Mouse (Mus musculus) kidney, embryonic 14.5 days (tissue): ENCODE data around the gene Epb41. TPM values are rescaled to one million over a fixed set of nuclear protein-coding genes. Genes with fewer than 3 reads are reported as not detected.
A peak's percentile ranks its signal among the peaks of the same experiment; 100 is the strongest.

Experiments used
- ATAC-seq: fragments of 200-750 bp; cut with Nextera tagmentation; 2 replicates; pipeline ENCODE4 v1.8.0; 2017; ENCODE audit warnings: moderate number of reproducible peaks, mild to moderate bottlenecking, moderate TSS enrichment, moderate library complexity; ENCODE audit not compliant: low FRiP score, low TSS enrichment
- H3K27ac ChIP-seq: fragments of 300-500 bp; sonication (generic); 2 replicates; pipeline ENCODE4 v1.5.1; 2014; ENCODE audit warnings: low read depth, mild to moderate bottlenecking, low read length, moderate library complexity, mixed read lengths
- H3K27me3 ChIP-seq: fragments of 300-500 bp; sonication (generic); 2 replicates; pipeline ENCODE4 v1.6.1; 2014; ENCODE audit warnings: mild to moderate bottlenecking, low read length; ENCODE audit not compliant: control insufficient read depth, insufficient read depth
- H3K36me3 ChIP-seq: fragments of 300-500 bp; sonication (generic); 2 replicates; pipeline ENCODE4 v1.6.1; 2014; ENCODE audit warnings: low read length, mixed read lengths; ENCODE audit not compliant: control insufficient read depth, insufficient read depth
- H3K4me1 ChIP-seq: fragments of 300-500 bp; sonication (generic); 2 replicates; pipeline ENCODE4 v1.6.1; 2014; ENCODE audit warnings: low read length, mixed read lengths; ENCODE audit not compliant: control insufficient read depth, insufficient read depth
- H3K4me2 ChIP-seq: fragments of 300-500 bp; sonication (generic); replicated peaks from 2 replicates; pipeline ENCODE4 v1.6.1; 2014; ENCODE audit warnings: low read depth, mild to moderate bottlenecking, low read length
- H3K4me3 ChIP-seq: fragments of 300-500 bp; sonication (generic); 2 replicates; pipeline ENCODE4 v1.5.1; 2014; ENCODE audit warnings: mild to moderate bottlenecking, low read length
- H3K9ac ChIP-seq: fragments of 300-500 bp; sonication (generic); 2 replicates; pipeline ENCODE4 v1.6.1; 2014; ENCODE audit warnings: low read depth, mild to moderate bottlenecking, low read length, moderate library complexity
- H3K9me3 ChIP-seq: fragments of 300-500 bp; sonication (generic); 2 replicates; pipeline ENCODE4 v1.6.1; 2016; ENCODE audit warnings: low read length; ENCODE audit not compliant: control insufficient read depth
- WGBS: fragments of 180-500 bp; shearing (Covaris S2); extraction: QIAGEN DNeasy Blood & Tissue Kit; methylation state at CpG from one replicate; pipeline ENCODE4 v1.1.7; 2014; 5-methylcytosine and 5-hydroxymethylcytosine counted together
- polyA plus RNA-seq: library from polyadenylated mRNA; unstranded; fragments of >200 nt; fragmentation: Nextera tagmentation; extraction: Ambion mirVana; gene quantifications from 2 replicates; pipeline ENCODE4 v1.2.1, GENCODE M21; 2014

Epb41 gene
- polyA plus RNA-seq, 1 experiment from 2014 or later: 78.5 TPM

DNA sequence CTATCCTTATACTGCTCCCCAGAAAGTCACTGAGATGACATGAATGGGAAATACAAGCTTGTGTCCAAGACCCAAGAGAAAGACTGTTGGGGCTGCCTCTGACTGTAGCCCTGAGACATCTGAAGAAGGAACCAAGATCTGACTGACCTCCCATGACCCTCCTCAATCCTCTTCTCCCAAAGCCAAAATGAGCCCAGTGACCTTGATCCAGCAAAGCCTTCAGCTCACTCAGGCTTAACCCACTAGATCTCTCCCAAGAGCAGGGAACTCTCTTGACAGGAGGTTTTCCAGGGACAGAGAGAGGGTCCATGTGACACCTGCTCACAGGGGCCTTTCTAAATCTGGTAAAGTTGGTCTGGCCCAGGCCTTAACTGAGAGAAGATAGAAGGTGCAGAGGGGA, 17.8 kb downstream of the Epb41 start:
- Histone ChIP-seq H3K9ac (no peak overlapping the region), H3K4me3 (no peak overlapping the region), H3K4me1 (no peaks in the 10 kb centered on the region), H3K36me3 (no peaks in the 10 kb centered on the region), H3K9me3 (no peaks in the 10 kb centered on the region), H3K27me3 (no peaks in the 10 kb centered on the region), H3K4me2 (no peak overlapping the region), H3K27ac (no peak overlapping the region)
- ATAC-seq: no peak

DNA sequence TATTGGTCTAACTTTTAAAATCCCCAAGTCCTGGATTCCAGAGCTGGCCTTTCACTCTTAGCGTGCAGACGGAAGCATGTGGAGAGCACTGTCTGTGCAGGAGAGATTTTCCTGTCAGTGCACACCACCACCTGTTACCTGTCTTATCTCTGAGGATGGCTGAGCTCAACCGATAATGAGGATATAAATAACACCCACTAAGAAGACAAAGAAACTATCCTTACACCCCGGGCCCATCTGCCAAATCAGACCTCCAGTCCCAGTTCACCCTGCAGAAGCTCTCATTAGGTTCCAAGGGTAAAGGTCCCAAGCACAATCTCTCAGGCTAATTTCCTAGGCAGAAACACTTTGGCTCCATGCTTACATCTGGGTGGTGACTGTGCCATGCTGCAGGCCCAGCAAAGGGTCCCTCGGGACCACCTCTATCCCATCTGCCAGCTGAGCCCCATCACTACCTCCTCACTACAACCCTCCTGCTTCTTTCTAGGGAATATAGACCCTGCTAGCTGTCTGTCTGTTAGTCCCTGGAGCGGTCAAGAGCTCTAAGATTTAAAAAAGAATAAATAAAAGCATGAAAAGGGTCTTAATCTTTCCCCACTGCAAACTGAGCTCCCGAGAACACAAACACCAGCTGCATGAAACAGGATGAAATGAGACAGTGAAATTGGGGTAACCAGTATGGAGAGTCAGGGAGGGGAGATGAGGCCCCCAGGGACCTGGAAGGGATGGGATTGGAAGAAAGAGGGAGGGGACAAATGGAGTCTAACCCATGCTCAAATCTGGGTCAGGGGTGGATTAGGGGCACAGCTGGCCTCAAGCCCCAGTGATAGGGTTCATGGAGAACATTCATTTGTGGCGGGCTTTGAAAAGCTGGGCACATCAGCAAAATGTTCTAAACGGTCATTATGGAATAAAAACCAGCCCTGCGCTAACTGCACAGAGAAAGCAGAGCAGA, 23.5 kb downstream of the Epb41 start:
- no peak overlapping the region for H3K4me2 ChIP-seq
- H3K9me3 ChIP-seq: no peaks in the 10 kb centered on the region
- H3K36me3 ChIP-seq: no peaks in the 10 kb centered on the region
- H3K9ac ChIP-seq: no peak overlapping the region
- H3K4me1 ChIP-seq: peaks cover 3% of the 10 kb centered on the region; the same call in 1 of the 2 replicates
- no peaks in the 10 kb centered on the region for H3K27me3 ChIP-seq
- H3K4me3 ChIP-seq: no peak overlapping the region
- no peak overlapping the region for H3K27ac ChIP-seq
- no peak for ATAC-seq
- 78% methylated on average over 10 of the region's 10 CpGs for WGBS

- Histone ChIP-seq H3K4me3 (peak overlapping the region; percentile 82), H3K27me3 (no peaks in the 10 kb centered on the region), H3K4me1 (peaks cover 3% of the 10 kb centered on the region; the same call in 1 of the 2 replicates), H3K36me3 (no peaks in the 10 kb centered on the region), H3K4me2 (peak overlapping the region; percentile 34), H3K9me3 (peaks cover 2% of the 10 kb centered on the region; the same call in 1 of the 2 replicates), H3K27ac (no peak overlapping the region), H3K9ac (peak overlapping the region; percentile 93; the same call in 1 of the 2 replicates)
- ATAC-seq: no peak
- 14% methylated on average over 14 of the region's 15 CpGs for WGBS
Measured at GRCm38 (mm10) chr4:132049549-132050200, 25.4 kb downstream of the Epb41 start.

GRCm38 (mm10) chr4:132048995-132049404, 26.1 kb downstream of the Epb41 start:
- Histone ChIP-seq H3K9me3 (peaks cover 2% of the 10 kb centered on the region; the same call in 1 of the 2 replicates), H3K4me2 (peak overlapping the region; percentile 86), H3K27me3 (no peaks in the 10 kb centered on the region), H3K4me1 (peaks cover 3% of the 10 kb centered on the region; the same call in 1 of the 2 replicates), H3K9ac (peak overlapping the region; percentile 93), H3K4me3 (peak overlapping the region; percentile 82), H3K27ac (peak overlapping the region; percentile 84), H3K36me3 (no peaks in the 10 kb centered on the region)
- WGBS: under 1% methylated on average over 15 of the region's 46 CpGs
- peak; percentile 99 for ATAC-seq

- H3K27me3 ChIP-seq: no peaks in the 10 kb centered on the region
- WGBS: under 1% methylated on average over 86 of the region's 95 CpGs
- no peaks in the 10 kb centered on the region for H3K36me3 ChIP-seq
- H3K9ac ChIP-seq: peak overlapping the region; percentile 93
- peak overlapping the region; percentile 82 for H3K4me3 ChIP-seq
- peak overlapping the region; percentile 84 for H3K27ac ChIP-seq
- peak overlapping the region; percentile 86 for H3K4me2 ChIP-seq
- peaks cover 2% of the 10 kb centered on the region; the same call in 1 of the 2 replicates for H3K9me3 ChIP-seq
- peaks cover 3% of the 10 kb centered on the region; the same call in 1 of the 2 replicates for H3K4me1 ChIP-seq
- peak; percentile 59 for ATAC-seq
Measured at GRCm38 (mm10) chr4:132048011-132048991, 26.8 kb downstream of the Epb41 start.

GRCm38 (mm10) chr4:132043726-132044125, 31.4 kb downstream of the Epb41 start:
- Histone ChIP-seq H3K4me3 (no peak overlapping the region), H3K4me1 (peaks cover 7% of the 10 kb centered on the region), H3K9ac (no peak overlapping the region), H3K27me3 (no peaks in the 10 kb centered on the region), H3K9me3 (peaks cover 2% of the 10 kb centered on the region; the same call in 1 of the 2 replicates), H3K27ac (no peak overlapping the region), H3K4me2 (no peak overlapping the region), H3K36me3 (no peaks in the 10 kb centered on the region)
- ATAC-seq: no peak
- 89% methylated on average over 3 of the region's 3 CpGs for WGBS

- 85% methylated on average over 6 of the region's 6 CpGs for WGBS
Measured at GRCm38 (mm10) chr4:132041471-132042332, 33.4 kb downstream of the Epb41 start.

More at GRCm38 (mm10) chr4:132041471-132042332, 33.4 kb downstream of the Epb41 start:
- no peaks in the 10 kb centered on the region for H3K27me3 ChIP-seq
- H3K4me2 ChIP-seq: no peak overlapping the region
- ATAC-seq: no peak
- peaks cover 2% of the 10 kb centered on the region; the same call in 1 of the 2 replicates for H3K9me3 ChIP-seq
- peaks cover 18% of the 10 kb centered on the region for H3K4me1 ChIP-seq
- no peaks in the 10 kb centered on the region for H3K36me3 ChIP-seq
- H3K9ac ChIP-seq: no peak overlapping the region
- no peak overlapping the region for H3K27ac ChIP-seq
- H3K4me3 ChIP-seq: no peak overlapping the region
